Mouse (Mus musculus) heart, adult 2 months (tissue): ENCODE data around the gene Csn1s2a.

Source experiments
- CTCF ChIP-seq: fragments of 200-600 bp; IDR thresholded peaks from 2 replicates; pipeline ENCODE4 v1.8.1; 2022; ENCODE audit warnings: antibody characterized with exemption, mild to moderate bottlenecking, moderate library complexity
- POLR2A ChIP-seq: fragments of 200-500 bp; IDR thresholded peaks from 2 replicates; pipeline ENCODE4 v1.6.1; 2011; ENCODE audit warnings: mild to moderate bottlenecking, low read depth, low read length, control low read depth; ENCODE audit not compliant: insufficient read depth

- TF ChIP-seq CTCF (no peak), POLR2A (no peak)
Measured at GRCm38 (mm10) chr5:87753471-87753870, 20.9 kb upstream of the Csn1s2a start.
